Mouse (Mus musculus) megakaryocyte, embryonic 14.5 days (primary cell): ENCODE data around the gene Ppp1r37. TPM values are rescaled to one million over a fixed set of nuclear protein-coding genes. Genes with fewer than 3 reads are reported as not detected.
"Not testable (repeated sequence)": the region's sequence is repeated elsewhere in the genome, so short reads cannot be mapped to it uniquely, and the experiment has no call there.

Source experiments
- H3K27me3 ChIP-seq: replicated peaks from 2 replicates; pipeline ENCODE3; 2012; ENCODE audit warnings: inconsistent platforms
- H3K36me3 ChIP-seq: replicated peaks from 2 replicates; pipeline ENCODE3; 2012; ENCODE audit warnings: low read length, inconsistent platforms, mixed read lengths
- H3K4me1 ChIP-seq: 2 replicates; pipeline ENCODE4 v1.6.1; 2012; ENCODE audit warnings: inconsistent platforms
- H3K4me3 ChIP-seq: replicated peaks from 2 replicates; pipeline ENCODE3; 2012; ENCODE audit warnings: moderate library complexity, mild to moderate bottlenecking, inconsistent platforms
- H3K9me3 ChIP-seq: 2 replicates; pipeline ENCODE4 v1.6.1; 2012; ENCODE audit warnings: inconsistent platforms
- FLI1 ChIP-seq: IDR thresholded peaks from 2 replicates; pipeline ENCODE4 v1.6.1; 2012; ENCODE audit warnings: low read length, inconsistent platforms, mixed read lengths
- GATA1 ChIP-seq: IDR thresholded peaks from 3 replicates; pipeline ENCODE4 v1.6.1; 2012; ENCODE audit warnings: mixed read lengths, low read length, inconsistent platforms, borderline replicate concordance
- polyA plus RNA-seq: library from polyadenylated mRNA; stranded (reverse); fragments of >175 nt; gene quantifications from 2 replicates; pipeline ENCODE4 v1.2.3, GENCODE M21; 2012; ENCODE audit warnings: low replicate concordance; ENCODE audit not compliant: insufficient read depth

The Ppp1r37 gene
- polyA plus RNA-seq, 1 experiment = 88.1 TPM

DNA sequence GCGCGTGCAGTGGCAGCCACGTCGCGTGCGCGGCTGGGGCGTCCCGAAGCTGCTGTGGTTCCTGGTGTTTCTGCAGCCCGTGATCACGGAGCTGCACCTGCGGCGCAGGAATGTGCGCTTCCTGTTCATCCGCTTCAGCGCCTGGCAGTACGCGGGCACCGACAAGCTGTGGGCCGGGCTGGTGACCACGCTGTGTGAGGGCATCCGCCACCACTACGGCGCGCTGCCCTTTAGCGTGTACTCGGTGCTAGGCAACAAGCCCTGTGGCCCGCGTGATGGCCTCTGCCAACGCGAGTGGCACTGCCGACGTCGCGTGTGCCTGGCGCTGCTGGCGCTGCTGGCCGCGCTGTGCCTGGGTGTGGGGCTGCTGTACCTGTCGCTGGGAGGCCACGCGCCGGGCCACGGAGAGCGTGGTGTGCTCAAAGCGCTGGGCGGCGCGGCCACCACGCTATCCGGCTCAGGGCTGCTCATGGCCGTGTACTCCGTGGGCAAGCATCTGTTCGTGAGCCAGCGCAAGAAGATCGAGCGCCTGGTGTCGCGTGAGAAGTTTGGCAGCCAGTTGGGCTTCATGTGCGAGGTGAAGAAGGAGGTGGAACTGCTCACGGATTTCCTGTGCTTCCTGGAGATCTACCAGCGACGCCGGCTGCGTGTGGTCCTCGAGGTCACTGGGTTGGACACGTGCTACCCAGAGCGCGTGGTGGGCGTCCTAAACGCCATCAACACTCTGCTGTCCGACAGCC, 39.7 kb downstream of the Ppp1r37 start:
- Histone ChIP-seq H3K4me3 (peak overlapping the region; percentile 92), H3K4me1 (peaks cover 62% of the 10 kb centered on the region), H3K36me3 (peaks cover 1% of the 10 kb centered on the region), H3K9me3 (peaks cover 10% of the 10 kb centered on the region), H3K27me3 (peaks cover 76% of the 10 kb centered on the region)
- no peak for TF ChIP-seq FLI1
- TF ChIP-seq GATA1 = no peak

DNA sequence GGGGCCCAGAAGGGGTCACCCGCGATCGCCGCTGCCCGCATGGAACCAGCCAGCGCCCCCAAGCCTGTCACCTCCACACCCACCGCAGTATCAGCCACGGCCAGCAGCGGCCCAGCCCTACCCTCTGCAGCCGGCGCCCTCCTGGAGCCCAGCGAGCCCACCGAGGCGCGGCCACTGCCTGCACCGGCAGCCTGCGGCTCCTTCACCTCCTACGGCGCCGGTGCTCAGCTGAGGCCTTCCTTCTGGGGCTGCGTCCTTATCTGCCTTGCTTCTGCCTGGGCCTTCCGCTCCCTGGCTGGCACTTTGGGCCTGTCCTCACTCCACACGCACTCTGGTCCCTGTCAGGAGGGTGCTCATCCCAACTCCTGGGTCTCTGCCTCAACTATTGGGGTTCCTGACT, 42.8 kb downstream of the Ppp1r37 start:
- peak overlapping the region; percentile 56 for H3K4me3 ChIP-seq
- peaks cover 18% of the 10 kb centered on the region for H3K36me3 ChIP-seq
- TF ChIP-seq FLI1 (no peak), GATA1 (no peak)
- H3K4me1 ChIP-seq = peaks cover 65% of the 10 kb centered on the region
- peaks cover 83% of the 10 kb centered on the region for H3K27me3 ChIP-seq
- H3K9me3 ChIP-seq = peaks cover 10% of the 10 kb centered on the region

DNA sequence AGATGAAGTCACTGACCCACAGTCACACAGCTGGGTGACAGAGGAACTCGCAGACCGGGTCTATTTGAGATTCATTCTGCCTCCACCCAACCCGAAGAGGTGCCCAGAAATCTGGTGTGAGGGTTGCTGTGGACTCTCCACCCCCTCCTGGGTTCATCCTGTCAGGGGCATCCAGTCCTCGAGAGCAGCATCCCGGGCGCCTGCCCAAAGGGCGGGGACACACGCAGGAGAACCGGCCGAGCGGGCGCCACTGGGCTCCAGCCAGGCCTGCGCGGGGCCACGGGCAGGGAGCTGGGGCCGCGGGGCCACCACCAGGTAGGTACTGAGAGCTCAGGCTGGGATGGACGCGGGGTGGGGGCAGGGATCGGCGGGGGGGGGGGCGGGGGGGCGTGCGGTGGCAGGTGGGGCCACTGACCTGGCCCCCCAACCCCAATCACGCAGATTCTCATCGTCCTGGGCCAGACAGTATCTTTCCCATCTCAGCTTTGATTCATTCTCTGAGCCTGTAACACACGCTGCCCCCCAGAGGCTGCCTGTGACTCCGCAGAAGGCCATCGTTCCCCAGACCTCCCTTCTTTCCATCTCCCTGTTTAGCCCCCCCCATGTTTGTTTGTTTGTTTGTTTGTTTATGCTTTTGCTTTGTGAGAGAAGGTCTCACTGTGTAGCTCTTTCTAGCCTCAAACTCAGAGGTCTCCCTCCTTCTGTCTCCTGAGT, 45.1 kb downstream of the Ppp1r37 start, which contains the start of gene Nkpd1:
Gene Nkpd1 (plus strand): TSS at position 187 of the 714 bp plus-strand sequence.
- Histone ChIP-seq H3K9me3 (peaks cover 2% of the 10 kb centered on the region), H3K4me1 (peaks cover 58% of the 10 kb centered on the region), H3K36me3 (peaks cover 31% of the 10 kb centered on the region), H3K27me3 (peaks cover 61% of the 10 kb centered on the region), H3K4me3 (no peak within 1 kb of the TSS)
- TF ChIP-seq GATA1 = no peak
- no peak for TF ChIP-seq FLI1

DNA sequence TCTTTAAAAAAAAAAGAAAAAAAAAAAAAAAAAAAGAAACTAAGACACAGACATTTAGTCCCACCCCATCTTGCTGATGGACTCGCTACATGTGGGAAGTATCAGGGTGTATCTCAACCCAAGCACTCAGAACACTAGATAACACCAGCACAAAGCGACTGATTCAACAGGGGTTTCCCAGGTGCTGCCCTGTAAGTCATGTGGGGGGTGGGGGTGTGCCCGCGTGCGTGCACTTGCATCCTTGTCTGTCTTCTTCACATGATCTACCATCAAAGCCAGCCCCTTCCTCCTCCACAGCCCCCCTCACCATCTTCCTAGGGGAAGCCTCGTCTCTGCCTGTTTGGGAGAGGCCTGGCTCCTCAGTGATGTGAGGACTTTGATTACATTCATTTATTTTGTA, 50.5 kb downstream of the Ppp1r37 start:
- TF ChIP-seq GATA1 = no peak
- no peak for TF ChIP-seq FLI1
- Histone ChIP-seq H3K27me3 (peaks cover 8% of the 10 kb centered on the region), H3K9me3 (no peaks in the 10 kb centered on the region), H3K36me3 (peaks cover 53% of the 10 kb centered on the region), H3K4me3 (no peak overlapping the region), H3K4me1 (peaks cover 47% of the 10 kb centered on the region)

DNA sequence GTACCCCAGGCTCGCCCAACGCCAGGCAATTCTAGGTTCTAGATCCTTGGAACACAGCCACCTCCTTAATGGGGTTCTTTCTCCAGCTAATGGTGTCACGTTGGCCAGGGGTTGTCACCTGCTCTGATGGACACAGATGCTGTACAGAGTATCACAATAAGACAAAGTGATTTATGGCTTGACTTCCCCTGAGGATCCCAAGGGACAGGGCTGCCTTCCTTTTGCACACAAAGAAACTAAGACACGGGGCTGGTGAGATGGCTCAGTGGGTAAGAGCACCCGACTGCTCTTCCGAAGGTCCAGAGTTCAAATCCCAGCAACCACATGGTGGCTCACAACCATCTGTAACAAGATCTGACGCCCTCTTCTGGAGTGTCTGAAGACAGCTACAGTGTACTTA, 50.9 kb downstream of the Ppp1r37 start:
- Histone ChIP-seq H3K36me3 (peaks cover 54% of the 10 kb centered on the region), H3K4me1 (peaks cover 47% of the 10 kb centered on the region)
- H3K9me3 ChIP-seq, H3K27me3 ChIP-seq, H3K4me3 ChIP-seq: not testable (repeated sequence)

DNA sequence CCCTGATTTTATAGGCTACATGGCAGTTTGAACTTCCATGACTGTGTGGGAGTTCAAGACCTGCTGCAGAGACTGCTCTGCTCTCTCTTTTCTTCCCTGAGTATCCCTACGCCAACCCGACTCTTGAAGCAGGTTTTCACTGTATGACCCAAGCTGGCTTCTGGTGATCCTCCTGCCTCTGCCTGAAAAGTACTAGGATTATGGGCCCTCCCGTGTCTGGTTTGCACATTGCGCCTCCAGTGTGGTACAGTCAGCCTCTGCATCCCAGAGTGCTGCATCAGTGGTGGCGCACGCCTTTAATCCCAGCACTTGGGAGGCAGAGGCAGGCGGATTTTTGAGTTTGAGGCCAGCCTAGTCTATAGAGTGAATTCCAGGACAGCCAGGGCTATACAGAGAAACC, 53.1 kb downstream of the Ppp1r37 start:
- TF ChIP-seq GATA1 (no peak), FLI1 (no peak)
- Histone ChIP-seq H3K4me1 (peaks cover 62% of the 10 kb centered on the region), H3K4me3 (peak overlapping the region; percentile 98), H3K36me3 (peaks cover 48% of the 10 kb centered on the region), H3K9me3 (no peaks in the 10 kb centered on the region), H3K27me3 (no peaks in the 10 kb centered on the region)

DNA sequence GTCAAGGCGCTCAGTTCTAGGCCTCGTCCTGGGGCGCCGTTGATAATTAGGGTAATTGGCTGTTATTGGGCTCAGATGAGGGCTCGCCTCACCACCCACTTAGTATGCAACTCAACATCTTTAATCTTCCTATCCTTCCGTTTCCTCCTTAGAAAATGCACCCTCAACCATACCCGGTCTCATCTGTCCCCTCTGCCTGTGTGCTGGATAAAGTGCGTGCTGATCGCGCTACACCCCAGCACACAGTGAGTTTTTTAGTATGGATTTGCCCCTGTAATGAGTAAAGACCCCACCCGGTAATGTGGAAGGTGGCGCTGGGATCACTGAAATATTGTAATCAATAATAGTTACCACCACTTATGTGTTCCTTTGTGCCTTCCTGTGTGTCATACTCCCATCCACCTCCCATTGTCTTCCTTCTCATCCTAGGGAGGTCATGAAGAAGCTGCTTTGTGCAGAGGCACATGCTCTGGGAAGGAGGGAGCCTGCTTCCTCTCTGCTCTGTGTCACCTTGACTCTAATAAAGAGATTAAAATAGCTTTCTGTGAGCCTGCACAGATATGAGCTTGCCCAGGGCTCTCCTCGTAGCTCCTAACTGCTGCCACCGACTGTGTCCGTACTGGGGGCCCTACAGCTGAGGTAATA, 53.8 kb downstream of the Ppp1r37 start:
- TF ChIP-seq FLI1 (no peak), GATA1 (no peak)
- no peaks in the 10 kb centered on the region for H3K9me3 ChIP-seq
- H3K4me1 ChIP-seq = peaks cover 60% of the 10 kb centered on the region
- no peaks in the 10 kb centered on the region for H3K27me3 ChIP-seq
- H3K4me3 ChIP-seq = peak overlapping the region; percentile 98
- peaks cover 48% of the 10 kb centered on the region for H3K36me3 ChIP-seq

DNA sequence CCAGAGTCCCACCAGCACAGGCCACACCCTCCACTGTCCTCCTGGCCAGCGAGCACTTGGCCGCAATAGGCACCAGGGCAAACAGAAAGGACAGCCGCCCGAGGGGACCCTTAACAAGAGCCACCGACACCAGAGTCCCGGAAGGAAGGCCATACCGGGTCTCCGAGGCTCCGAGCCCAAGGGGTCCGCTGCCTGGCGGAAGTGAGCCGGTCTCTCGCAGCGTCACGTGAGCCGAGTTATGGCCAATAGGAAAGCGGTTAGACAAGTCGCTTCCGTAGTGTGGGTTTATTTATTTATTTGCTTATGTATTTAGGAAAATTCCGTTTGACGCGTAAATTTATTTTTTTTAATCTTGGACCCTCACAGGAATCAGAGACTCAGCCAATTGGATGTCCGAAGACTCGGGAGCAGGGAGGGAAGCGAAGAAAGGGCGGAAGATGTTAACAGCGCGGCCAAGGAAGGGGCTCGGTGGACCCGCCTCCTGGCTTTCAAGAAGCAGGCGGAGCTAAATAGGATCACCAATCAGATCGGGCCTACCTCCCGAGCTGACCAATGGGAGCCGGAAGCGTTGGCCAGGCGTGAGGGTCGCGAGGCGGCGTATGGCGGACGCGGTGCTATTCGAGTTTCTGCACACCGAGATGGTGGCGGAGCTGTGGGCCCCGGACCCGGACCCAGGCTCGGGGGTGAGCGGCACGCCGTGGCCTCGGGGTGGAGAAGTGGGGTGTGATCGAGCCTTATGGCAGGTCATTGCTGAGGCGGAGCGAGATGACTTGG, 54.5 kb downstream of the Ppp1r37 start, which contains the start of the genes Bloc1s3 and Trappc6a:
Gene Bloc1s3 (minus strand): TSS at position 218 of the 774 bp plus-strand sequence.
Gene Trappc6a (plus strand): TSS at position 246 of the 774 bp plus-strand sequence.
- Histone ChIP-seq H3K9me3 (no peaks in the 10 kb centered on the region), H3K36me3 (peaks cover 45% of the 10 kb centered on the region), H3K4me1 (peaks cover 64% of the 10 kb centered on the region), H3K27me3 (no peaks in the 10 kb centered on the region), H3K4me3 (peak within 1 kb of the TSS; percentile 98)
- TF ChIP-seq FLI1 = no peak
- no peak for TF ChIP-seq GATA1

DNA sequence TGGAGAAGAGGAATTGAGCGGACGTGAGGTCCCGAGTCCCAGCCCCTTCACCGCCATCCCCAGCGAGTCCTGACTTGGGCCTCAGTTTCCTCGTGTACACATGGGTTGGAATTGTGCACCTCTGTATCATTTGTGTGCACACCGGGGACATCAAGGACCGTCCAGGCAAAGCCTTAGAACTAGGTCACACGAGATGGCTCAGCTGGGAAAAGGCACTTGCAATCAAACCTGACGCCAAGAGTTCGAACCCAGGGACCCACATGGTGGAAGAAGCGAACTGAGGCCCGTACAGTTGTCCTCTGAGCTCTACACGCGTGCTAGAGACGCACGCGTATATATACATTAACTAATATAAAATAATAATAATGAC, 55.3 kb downstream of the Ppp1r37 start:
- peaks cover 57% of the 10 kb centered on the region for H3K4me1 ChIP-seq
- peak overlapping the region; percentile 98 for H3K4me3 ChIP-seq
- H3K27me3 ChIP-seq = no peaks in the 10 kb centered on the region
- peaks cover 42% of the 10 kb centered on the region for H3K36me3 ChIP-seq
- no peaks in the 10 kb centered on the region for H3K9me3 ChIP-seq
- TF ChIP-seq GATA1 = no peak
- no peak for TF ChIP-seq FLI1
